Mouse (Mus musculus): Measurements from ENCODE around the gene Fetub. TPM values are rescaled to one million over a fixed set of nuclear protein-coding genes. Genes with fewer than 3 reads are reported as not detected.

Gene Fetub
- polyA plus RNA-seq (2011; ENCODE audit: insufficient read depth, insufficient read length, low replicate concordance, missing spikeins) = 0.86 and 5.1 TPM in 2 replicates

GRCm38 (mm10) chr16:22918034-22918433, at the start of gene Fetub:
TSS of gene Fetub (plus strand) at chr16:22918334.
- no peak within 1 kb of the TSS for H3K4me3 ChIP-seq (replicated peaks; ENCODE audit: control insufficient read depth, low read depth, low read length)
- no peaks in the 10 kb centered on the region for H3K4me1 ChIP-seq (ENCODE audit: control insufficient read depth, insufficient read depth, low read length)
- WGBS = 91% methylated on average over 5 of the region's 5 CpGs
- TF ChIP-seq CTCF (IDR thresholded peaks at IDR 0.05; ENCODE audit: control insufficient read depth, insufficient read depth, low read length) (no peak), POLR2A (IDR thresholded peaks at IDR 0.05; ENCODE audit: borderline replicate concordance, control insufficient read depth, low read depth, low read length) (no peak)
- H3K27ac ChIP-seq (ENCODE audit: control insufficient read depth, insufficient read depth, low read depth, low read length, poor library complexity) = no peak within 1 kb of the TSS

GRCm38 (mm10) chr16:22872397-22872796, 45.7 kb upstream of the Fetub start:
- WGBS = 90% methylated on average over 8 of the region's 8 CpGs
- no peak overlapping the region for H3K27ac ChIP-seq (ENCODE audit: control insufficient read depth, insufficient read depth, low read depth, low read length, poor library complexity)
- no peak for TF ChIP-seq POLR2A (IDR thresholded peaks at IDR 0.05; ENCODE audit: borderline replicate concordance, control insufficient read depth, low read depth, low read length)
- no peak for TF ChIP-seq CTCF (IDR thresholded peaks at IDR 0.05; ENCODE audit: control insufficient read depth, insufficient read depth, low read length)

DNA sequence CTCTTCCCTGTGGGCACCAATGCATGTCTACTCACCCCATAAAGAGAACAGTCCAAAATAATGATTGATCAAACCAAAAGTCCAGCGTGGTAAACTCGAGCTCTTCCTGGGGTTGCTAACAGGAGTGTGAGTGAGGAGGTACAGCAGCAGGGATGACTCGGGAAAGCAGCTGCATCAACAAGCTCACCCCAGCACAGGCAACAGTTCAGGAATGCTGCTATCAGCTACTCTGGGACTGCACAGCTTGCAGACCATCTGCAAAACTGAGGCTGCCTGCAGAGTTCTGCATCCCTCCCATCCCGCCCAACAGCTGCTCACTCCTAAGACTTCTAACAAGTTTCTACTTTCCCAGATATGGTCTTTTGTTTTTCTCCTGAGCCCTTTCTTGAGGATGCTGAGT, 44.8 kb upstream of the Fetub start:
- no peak overlapping the region for H3K4me3 ChIP-seq (replicated peaks; ENCODE audit: control insufficient read depth, low read depth, low read length)
- no peak overlapping the region for H3K27ac ChIP-seq (ENCODE audit: control insufficient read depth, insufficient read depth, low read depth, low read length, poor library complexity)
- 70% methylated on average over 4 of the region's 4 CpGs for WGBS
- no peaks in the 10 kb centered on the region for H3K4me1 ChIP-seq (ENCODE audit: control insufficient read depth, insufficient read depth, low read length)
- TF ChIP-seq POLR2A (IDR thresholded peaks at IDR 0.05; ENCODE audit: borderline replicate concordance, control insufficient read depth, low read depth, low read length) = no peak
- TF ChIP-seq CTCF (IDR thresholded peaks at IDR 0.05; ENCODE audit: control insufficient read depth, insufficient read depth, low read length) = no peak

More at GRCm38 (mm10) chr16:22872397-22872796, 45.7 kb upstream of the Fetub start:
- H3K4me3 ChIP-seq (replicated peaks; ENCODE audit: control insufficient read depth, low read depth, low read length) = no peak overlapping the region
- no peaks in the 10 kb centered on the region for H3K4me1 ChIP-seq (ENCODE audit: control insufficient read depth, insufficient read depth, low read length)

GRCm38 (mm10) chr16:22876218-22877043, 41.7 kb upstream of the Fetub start:
- H3K4me3 ChIP-seq (replicated peaks; ENCODE audit: control insufficient read depth, low read depth, low read length) = no peak overlapping the region
- 52% methylated on average over 9 of the region's 9 CpGs for WGBS
- H3K27ac ChIP-seq (ENCODE audit: control insufficient read depth, insufficient read depth, low read depth, low read length, poor library complexity) = no peak overlapping the region
- H3K4me1 ChIP-seq (ENCODE audit: control insufficient read depth, insufficient read depth, low read length) = no peaks in the 10 kb centered on the region
- TF ChIP-seq CTCF (IDR thresholded peaks at IDR 0.05; ENCODE audit: control insufficient read depth, insufficient read depth, low read length) = no peak
- no peak for TF ChIP-seq POLR2A (IDR thresholded peaks at IDR 0.05; ENCODE audit: borderline replicate concordance, control insufficient read depth, low read depth, low read length)

- Histone ChIP-seq H3K27ac (ENCODE audit: control insufficient read depth, insufficient read depth, low read depth, low read length, poor library complexity) (no peak overlapping the region), H3K4me3 (replicated peaks; ENCODE audit: control insufficient read depth, low read depth, low read length) (no peak overlapping the region), H3K4me1 (ENCODE audit: control insufficient read depth, insufficient read depth, low read length) (no peaks in the 10 kb centered on the region)
- WGBS = 83% methylated on average over 11 of the region's 11 CpGs
- TF ChIP-seq POLR2A (IDR thresholded peaks at IDR 0.05; ENCODE audit: borderline replicate concordance, control insufficient read depth, low read depth, low read length) (no peak), CTCF (IDR thresholded peaks at IDR 0.05; ENCODE audit: control insufficient read depth, insufficient read depth, low read length) (no peak)
Measured at GRCm38 (mm10) chr16:22877660-22878390, 40.3 kb upstream of the Fetub start.

DNA sequence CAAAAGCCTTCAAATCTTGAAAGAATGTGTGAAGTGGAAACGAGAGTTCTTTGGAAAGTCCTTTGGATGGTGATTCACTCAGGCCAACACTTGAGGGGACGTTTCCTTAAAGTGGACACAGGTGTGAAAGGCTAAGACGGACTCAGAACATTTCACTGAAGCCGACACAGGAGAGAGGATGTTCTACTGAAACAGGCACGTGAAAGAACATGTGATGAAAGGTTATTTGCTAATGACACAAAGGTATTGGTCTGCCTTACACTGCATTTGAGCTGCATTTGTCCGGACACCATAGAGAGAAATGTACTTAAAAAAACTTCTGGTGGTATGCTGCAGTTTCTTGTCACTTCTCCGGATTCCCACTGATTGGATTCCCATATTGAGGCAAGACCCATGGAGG, 39.4 kb upstream of the Fetub start:
- WGBS = 74% methylated on average over 7 of the region's 7 CpGs
- TF ChIP-seq POLR2A (IDR thresholded peaks at IDR 0.05; ENCODE audit: borderline replicate concordance, control insufficient read depth, low read depth, low read length) (no peak), CTCF (IDR thresholded peaks at IDR 0.05; ENCODE audit: control insufficient read depth, insufficient read depth, low read length) (no peak)
- Histone ChIP-seq H3K4me3 (replicated peaks; ENCODE audit: control insufficient read depth, low read depth, low read length) (no peak overlapping the region), H3K4me1 (ENCODE audit: control insufficient read depth, insufficient read depth, low read length) (no peaks in the 10 kb centered on the region), H3K27ac (ENCODE audit: control insufficient read depth, insufficient read depth, low read depth, low read length, poor library complexity) (no peak overlapping the region)

DNA sequence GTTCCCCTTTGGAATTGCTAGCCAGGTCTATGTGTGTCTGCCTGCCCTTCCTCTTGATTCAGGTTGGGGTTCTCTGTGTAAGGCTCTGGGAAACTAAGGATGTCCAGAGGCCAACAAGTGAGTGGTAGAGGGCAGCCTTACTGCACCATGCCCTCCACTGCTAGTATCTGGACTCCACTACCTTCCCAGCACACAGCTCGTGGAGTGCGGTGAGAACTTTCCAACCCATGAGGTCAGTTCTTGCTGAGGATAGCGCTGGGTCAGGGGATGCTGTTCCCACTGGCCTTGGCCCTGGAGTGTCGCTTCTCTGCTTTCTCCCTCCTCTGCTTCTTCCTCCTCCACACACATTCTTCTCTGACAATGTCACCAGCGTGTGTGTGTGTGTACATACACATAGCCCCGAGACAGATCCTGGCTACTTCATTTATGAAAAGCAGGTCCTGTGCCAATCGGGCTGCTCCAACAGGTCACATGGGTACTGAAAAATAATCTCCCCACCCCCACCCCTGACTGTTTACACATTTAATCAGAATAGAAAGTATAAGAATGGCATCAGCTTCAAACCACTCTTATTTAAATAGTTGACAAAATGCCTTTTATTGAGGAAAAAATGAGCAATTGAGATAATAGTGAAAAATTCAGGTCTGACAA, 38.1 kb upstream of the Fetub start:
- Histone ChIP-seq H3K4me3 (replicated peaks; ENCODE audit: control insufficient read depth, low read depth, low read length) (no peak overlapping the region), H3K27ac (ENCODE audit: control insufficient read depth, insufficient read depth, low read depth, low read length, poor library complexity) (no peak overlapping the region), H3K4me1 (ENCODE audit: control insufficient read depth, insufficient read depth, low read length) (no peaks in the 10 kb centered on the region)
- TF ChIP-seq POLR2A (IDR thresholded peaks at IDR 0.05; ENCODE audit: borderline replicate concordance, control insufficient read depth, low read depth, low read length) = no peak
- TF ChIP-seq CTCF (IDR thresholded peaks at IDR 0.05; ENCODE audit: control insufficient read depth, insufficient read depth, low read length) = no peak
- WGBS = 84% methylated on average over 7 of the region's 7 CpGs

- H3K27ac ChIP-seq (ENCODE audit: control insufficient read depth, insufficient read depth, low read depth, low read length, poor library complexity) = no peak overlapping the region
- 57% methylated on average over 6 of the region's 6 CpGs for whole genome bisulfite sequencing
- H3K4me1 ChIP-seq (ENCODE audit: control insufficient read depth, insufficient read depth, low read length) = no peaks in the 10 kb centered on the region
- no peak overlapping the region for H3K4me3 ChIP-seq (replicated peaks; ENCODE audit: control insufficient read depth, low read depth, low read length)
- TF ChIP-seq CTCF (IDR thresholded peaks at IDR 0.05; ENCODE audit: control insufficient read depth, insufficient read depth, low read length) (no peak), POLR2A (IDR thresholded peaks at IDR 0.05; ENCODE audit: borderline replicate concordance, control insufficient read depth, low read depth, low read length) (no peak)
Measured at GRCm38 (mm10) chr16:22880900-22881299, 37.2 kb upstream of the Fetub start.
